Mouse (Mus musculus) right cerebral cortex, postnatal 4 days (tissue): ENCODE data around the gene Cfap52.
A peak's percentile ranks its signal among the peaks of the same experiment; 100 is the strongest.

Source experiments
- DNase-seq: peaks from one replicate; pipeline ENCODE4 v3.0.0-alpha.2; 2022

Gene Cfap52

GRCm38 (mm10) chr11:67965242-67965883 lies at the start of gene Cfap52:
TSS of gene Cfap52 (minus strand) at chr11:67965651.
- DNase-seq = peak; percentile 85

- no peak for DNase-seq
Observed at GRCm38 (mm10) chr11:68012207-68012606, 46.8 kb upstream of the Cfap52 start.

GRCm38 (mm10) chr11:68009377-68009776 lies 43.9 kb upstream of the Cfap52 start:
- no peak for DNase-seq

- DNase-seq = no peak
Observed at GRCm38 (mm10) chr11:68007645-68008044, 42.2 kb upstream of the Cfap52 start.

- DNase-seq = no peak
Observed at GRCm38 (mm10) chr11:68006216-68006789, 40.9 kb upstream of the Cfap52 start.

- DNase-seq = peak; percentile 78
Observed at GRCm38 (mm10) chr11:68004191-68004590, 38.7 kb upstream of the Cfap52 start.

- no peak for DNase-seq
Observed at GRCm38 (mm10) chr11:67999629-68000028, 34.2 kb upstream of the Cfap52 start.

- no peak for DNase-seq
Observed at GRCm38 (mm10) chr11:67998905-67999304, 33.5 kb upstream of the Cfap52 start.

DNA sequence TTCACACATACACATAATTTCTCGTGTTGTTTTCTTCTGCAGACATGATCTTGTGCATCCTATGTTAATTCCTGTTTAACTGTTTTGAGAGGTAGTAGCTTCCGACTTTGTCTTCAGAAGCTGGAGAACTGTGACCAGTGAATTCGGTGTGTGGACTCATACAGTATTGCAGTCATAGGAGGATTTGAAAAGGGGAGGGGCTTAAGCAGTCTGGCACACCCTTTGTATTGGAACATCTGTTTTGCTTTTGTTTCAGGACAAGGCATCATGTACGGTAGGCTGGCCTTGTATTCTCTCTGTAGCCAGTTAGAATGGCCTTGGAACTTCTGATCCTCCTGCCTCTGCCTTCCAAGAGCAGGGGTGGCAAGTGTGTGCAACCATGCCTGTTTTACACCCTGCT lies 30.5 kb upstream of the Cfap52 start:
- no peak for DNase-seq

GRCm38 (mm10) chr11:67991240-67991639 lies 25.8 kb upstream of the Cfap52 start:
- no peak for DNase-seq

- no peak for DNase-seq
Observed at GRCm38 (mm10) chr11:67983564-67983963, 18.1 kb upstream of the Cfap52 start.

GRCm38 (mm10) chr11:67975252-67975651 lies 9.8 kb upstream of the Cfap52 start:
- DNase-seq = peak; percentile 68

DNA sequence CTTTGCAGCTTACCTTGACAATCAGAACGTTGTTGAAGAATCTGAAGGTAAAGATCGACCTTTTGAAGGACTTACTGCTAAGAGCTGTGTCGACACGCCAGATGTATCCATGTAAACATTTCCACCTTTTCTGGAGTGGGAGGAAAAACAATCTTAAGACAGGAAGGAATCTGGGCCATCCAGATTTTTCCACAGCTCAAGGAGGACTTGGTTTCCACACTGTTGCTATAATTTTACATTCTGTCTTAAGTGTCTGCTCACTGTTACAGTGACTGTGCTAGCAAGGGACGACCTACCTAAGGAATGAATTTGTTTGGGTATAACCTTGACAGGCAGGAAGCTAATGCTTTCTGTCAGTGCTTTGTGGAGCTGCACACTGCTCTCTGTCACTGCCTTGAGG lies 7.8 kb upstream of the Cfap52 start:
- no peak for DNase-seq

DNA sequence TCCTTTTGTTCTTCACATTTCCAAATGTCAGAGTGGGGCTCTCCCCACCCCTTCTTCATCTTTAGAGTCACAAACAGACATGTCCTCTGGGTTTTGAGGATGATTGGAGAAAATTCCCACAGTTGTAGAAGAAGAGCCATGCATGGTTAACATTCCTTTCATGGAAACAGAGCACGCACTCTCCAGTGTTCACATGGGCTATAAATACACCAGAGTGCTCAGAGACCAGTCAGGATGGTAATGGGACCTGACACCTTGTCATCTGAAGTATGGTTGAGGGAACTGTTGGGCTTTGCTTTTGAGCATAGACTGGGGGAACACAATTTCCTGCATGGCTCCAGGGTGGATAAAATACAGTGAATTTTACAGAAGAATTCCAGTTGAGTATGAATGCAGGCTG lies 7.2 kb upstream of the Cfap52 start:
- no peak for DNase-seq

DNA sequence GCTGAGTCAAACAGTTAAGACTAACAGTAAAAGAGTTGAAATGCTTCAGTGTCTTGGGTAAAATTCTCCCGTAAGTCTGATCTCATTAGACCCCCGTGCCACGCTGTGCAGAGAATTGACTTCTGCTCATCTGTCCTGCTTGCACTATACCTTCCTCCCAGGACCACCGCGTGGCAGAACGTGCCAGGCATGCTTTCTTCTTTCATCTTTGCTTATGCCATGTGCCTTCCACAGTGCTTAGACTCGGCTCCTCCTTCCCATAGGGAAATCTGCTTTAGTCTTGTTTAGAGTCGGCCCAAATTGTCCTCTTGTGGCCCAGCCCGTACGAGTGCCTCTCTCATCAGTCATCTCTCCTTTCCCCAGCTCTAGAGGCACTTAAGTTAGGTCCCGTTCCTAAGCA lies 2.4 kb upstream of the Cfap52 start:
- DNase-seq = no peak

- peak; percentile 95 for DNase-seq
Observed at GRCm38 (mm10) chr11:67965905-67966878, 741 bp upstream of the Cfap52 start, which contains the start of gene Stx8. TSS of gene Stx8 (plus strand) at chr11:67966193.

DNA sequence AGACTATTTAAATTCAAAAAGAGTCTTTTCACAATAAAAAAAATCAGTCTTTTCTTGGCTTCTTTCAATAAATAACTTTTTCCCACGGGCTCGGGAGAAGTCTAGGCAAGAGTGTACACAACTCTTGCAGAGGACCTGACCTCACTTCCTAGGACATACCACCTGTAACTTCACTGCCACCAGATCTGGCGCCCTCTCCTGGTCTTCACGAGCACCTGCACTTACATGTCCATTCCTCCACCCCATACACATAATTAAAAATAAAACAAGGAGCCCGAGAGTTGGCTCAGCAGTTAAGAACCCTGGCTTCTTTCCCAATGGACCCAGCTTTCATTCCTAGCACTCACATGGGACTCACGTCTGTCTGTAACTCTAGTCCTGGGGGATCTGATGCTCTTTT lies 1.3 kb downstream of the Cfap52 start:
- DNase-seq = no peak

GRCm38 (mm10) chr11:67954413-67954812 lies 11.0 kb downstream of the Cfap52 start:
- DNase-seq = no peak

DNA sequence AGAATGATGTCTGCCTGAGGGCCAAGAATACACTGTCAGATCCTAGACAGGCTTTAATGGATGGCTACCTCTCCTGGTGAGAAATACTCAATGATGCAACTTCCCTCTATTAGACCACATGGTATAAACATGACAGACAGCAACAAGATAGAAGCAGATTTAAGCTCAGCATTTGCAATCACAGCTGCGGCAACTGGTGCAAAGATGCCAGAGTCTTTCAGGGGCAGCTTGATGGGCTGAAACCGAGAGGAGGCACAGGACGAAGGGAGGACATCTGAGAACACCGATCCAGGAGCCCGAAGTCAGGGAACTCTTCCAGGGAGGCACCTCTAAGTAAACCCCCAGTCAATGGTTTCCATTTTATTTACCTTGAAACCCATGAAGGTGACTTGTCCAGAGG lies 11.8 kb downstream of the Cfap52 start:
- no peak for DNase-seq

DNA sequence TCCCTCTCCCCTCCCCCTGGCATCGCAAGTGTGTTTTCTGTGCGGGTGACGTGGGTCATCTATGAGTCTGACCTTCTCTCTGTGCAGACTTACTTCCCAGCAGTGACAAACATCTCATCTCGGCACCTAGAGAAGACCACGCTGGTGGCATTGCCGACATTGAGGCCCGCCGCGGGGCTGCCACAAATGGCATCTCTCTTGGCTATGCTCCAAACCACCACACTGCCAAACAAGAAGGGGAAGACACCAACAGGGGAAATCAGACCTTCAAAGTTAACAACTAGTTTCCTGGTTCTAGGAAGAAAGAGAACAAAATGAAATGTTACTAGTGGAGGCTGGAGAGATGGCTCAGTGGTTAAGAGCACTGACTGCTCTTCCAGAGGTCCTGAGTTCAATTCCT lies 16.0 kb downstream of the Cfap52 start:
- DNase-seq = no peak

DNA sequence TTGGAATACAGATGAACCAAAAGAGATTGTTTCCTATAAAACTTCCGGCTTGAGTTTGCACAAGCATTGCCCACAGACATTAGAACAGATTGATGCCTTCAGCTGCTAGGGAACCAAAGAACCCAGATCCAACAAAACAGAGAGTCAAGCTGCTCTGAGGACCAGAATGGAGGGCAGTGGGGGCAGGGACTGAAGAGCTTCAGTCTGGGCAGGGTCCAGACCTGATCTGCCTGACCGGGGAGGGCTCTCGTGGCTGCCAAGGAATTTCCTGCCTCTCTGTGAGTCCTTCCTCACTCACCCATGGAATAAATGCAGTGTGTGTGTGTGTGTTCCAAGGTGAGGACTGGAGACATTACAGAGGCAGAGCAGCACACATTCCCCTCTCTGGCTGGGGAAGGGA lies 17.2 kb downstream of the Cfap52 start:
- no peak for DNase-seq

GRCm38 (mm10) chr11:67932156-67932555 lies 33.3 kb downstream of the Cfap52 start:
- DNase-seq = no peak

- no peak for DNase-seq
Observed at GRCm38 (mm10) chr11:67926348-67927055, 38.9 kb downstream of the Cfap52 start.
